Comparison of ENCODE assay signal across 8 mouse cellular contexts in genomic region chr3:87151294-87151826, GRCm38 (mm10). TPM values are rescaled to one million over a fixed set of nuclear protein-coding genes. Genes with fewer than 3 reads are reported as not detected.
DNase-seq lines count a peak whose midpoint lies in the region; ATAC-seq and TF ChIP-seq lines count a peak whose summit lies in the region.

No protein-coding gene starts in this region.

- no peak for TF ChIP-seq CTCF in liver, postnatal 0 days (IDR thresholded peaks at IDR 0.05; ENCODE audit: low read depth)

- ATAC-seq in heart, embryonic 16.5 days (replicated peaks; ENCODE audit: extremely low read depth, insufficient read depth, low FRiP score), result no peak
- ATAC-seq in liver, postnatal 0 days, result no peak

- H3K36me3 ChIP-seq in ES-E14 (ENCODE audit: control insufficient read depth, insufficient read depth, low read length, poor library complexity, severe bottlenecking), result peaks cover 4% of the 10 kb centered on the region; the same call in 1 of the 2 replicates
- H3K36me3 ChIP-seq in heart, embryonic 16.5 days (ENCODE audit: control insufficient read depth, insufficient read depth), result no peaks in the 10 kb centered on the region
- H3K36me3 ChIP-seq in liver, postnatal 0 days (replicated peaks; ENCODE audit: insufficient read depth, low read length), result no peaks in the 10 kb centered on the region

- peaks cover 14 to 30% of the 10 kb centered on the region in 2 experiments; a peak in 3 of 4 replicates for H3K4me1 ChIP-seq in ES-E14 (ENCODE audit: control insufficient read depth in 2 of 2, insufficient read depth in 2 of 2, low read length in 2 of 2, poor library complexity in 1 of 2)
- peaks cover 61% of the 10 kb centered on the region for H3K4me1 ChIP-seq in heart, embryonic 16.5 days (ENCODE audit: control insufficient read depth, insufficient read depth, low read length)
- peaks cover 3% of the 10 kb centered on the region; the same call in 1 of the 2 replicates for H3K4me1 ChIP-seq in liver, postnatal 0 days (ENCODE audit: insufficient read depth)

- H3K27ac ChIP-seq in ES-E14 (ENCODE audit: insufficient read depth, low read depth, low read length, poor library complexity, severe bottlenecking), result peak overlapping the region; percentile 99
- peak overlapping the region; percentile 91 for H3K27ac ChIP-seq in heart, embryonic 16.5 days (ENCODE audit: low read length)
- H3K27ac ChIP-seq in liver, postnatal 0 days (ENCODE audit: low read depth), result 0 out of 2 replicates have a peak overlapping the region, but pooled peaks have one; percentile 31

- H3K4me2 ChIP-seq in heart, embryonic 16.5 days (ENCODE audit: low read depth, low read length), result peak overlapping the region; percentile 37
- no peak overlapping the region for H3K4me2 ChIP-seq in liver, postnatal 0 days (ENCODE audit: low read depth, low read length)

- TF ChIP-seq EP300 in liver, postnatal 0 days (IDR thresholded peaks at IDR 0.05; ENCODE audit: low read depth), result no peak

- no peaks in the 10 kb centered on the region for H3K9me3 ChIP-seq in ES-E14 (ENCODE audit: control insufficient read depth, insufficient read depth, low read depth, low read length)
- no peaks in the 10 kb centered on the region for H3K9me3 ChIP-seq in heart, embryonic 16.5 days (replicated peaks; ENCODE audit: control insufficient read depth, low read length)
- H3K9me3 ChIP-seq in liver, postnatal 0 days (ENCODE audit: low read length), result no peaks in the 10 kb centered on the region

- DNase-seq in heart, adult 18-20 months, result peak; percentile 40 to 56
- DNase-seq in heart, postnatal 4 days, result no peak
- DNase-seq in ES-E14 (ENCODE audit: low read depth, low spot score) (no peak), MN1 (ENCODE audit: low spot score) (no peak)
- DNase-seq in liver, postnatal 0 days, result no peak
- DNase-seq in frontal cortex, postnatal 36 days (ENCODE audit: low spot score in 2 of 2), result no peak
- no peak for DNase-seq in urinary bladder, adult 2 months (ENCODE audit: low spot score)

- H3K9ac ChIP-seq in ES-E14 (ENCODE audit: insufficient read depth, low read depth, low read length, poor library complexity, severe bottlenecking), result peak overlapping the region; percentile 88; the same call in 1 of the 2 replicates
- peak overlapping the region; percentile 66 for H3K9ac ChIP-seq in heart, embryonic 16.5 days (ENCODE audit: low read length)
- H3K9ac ChIP-seq in liver, postnatal 0 days (replicated peaks), result no peak overlapping the region

- H3K4me3 ChIP-seq in ES-E14 (ENCODE audit: insufficient read depth in 1 of 2, low read depth in 1 of 2, low read length in 2 of 2, poor library complexity in 1 of 2, severe bottlenecking in 1 of 2), result peak overlapping the region; percentile 14 to 55; a peak in 1 of 4 replicates
- H3K4me3 ChIP-seq in heart, embryonic 16.5 days (ENCODE audit: low read length), result no peak overlapping the region
- H3K4me3 ChIP-seq in liver, postnatal 0 days (ENCODE audit: low read depth, low read length), result no peak overlapping the region

- WGBS in heart, embryonic 16.5 days, result 40% methylated on average over 2 of the region's 2 CpGs
- WGBS in liver, postnatal 0 days (ENCODE audit: insufficient replicate concordance), result 69% methylated on average over 2 of the region's 2 CpGs

- in situ Hi-C loops in ES-E14 (cut with MboI; ENCODE audit: low sequenced_read_pairs in 2 of 2, unreplicated experiment in 2 of 2), result no loop called here

- H3K27me3 ChIP-seq in heart, embryonic 16.5 days (ENCODE audit: control insufficient read depth, insufficient read depth, low read length), result no peaks in the 10 kb centered on the region
- no peaks in the 10 kb centered on the region for H3K27me3 ChIP-seq in liver, postnatal 0 days (ENCODE audit: insufficient read depth, low read length)

TF ChIP-seq in ES-E14, 5 proteins besides CTCF, POLR2A, EP300 and RAD21:
- TF ChIP-seq CHD2 (IDR thresholded peaks at IDR 0.05; ENCODE audit: low read depth, low read length), result no peak
- TF ChIP-seq MAFK (IDR thresholded peaks at IDR 0.05; ENCODE audit: insufficient read depth, low read depth, low read length), result peak; percentile 52; the same call in 1 of the 2 replicates

RNA-seq across cellular contexts. Expression of gene Kirrel, which starts 23.2 kb away (rescaled TPM):
- 1 to 10 TPM; 5.4 to 6.3 TPM for total RNA-seq in heart, adult 18-20 months (2021)
- 10 to 100 TPM; 19.5 to 19.6 TPM for total RNA-seq in heart, postnatal 4 days (2021)
- total RNA-seq in ES-E14 (2012; rRNA removed), result 35.5 and 37.8 TPM in 2 replicates
- 7.6 and 10.2 TPM in 2 replicates for polyA plus RNA-seq in heart, embryonic 16.5 days (2015; fragmentation: Nextera tagmentation; extraction: Ambion mirVana)
- polyA plus RNA-seq in liver, postnatal 0 days (2015; fragmentation: Nextera tagmentation; extraction: Ambion mirVana), result 0.67 and 0.73 TPM in 2 replicates
- polyA plus RNA-seq in urinary bladder, adult 2 months (2012; rRNA removed), result 23.5 and 23.6 TPM in 2 replicates

Comparison
In these comparisons a context has a peak if more than half of its experiments do, and no peak if none do; other contexts are left out.
1. DNase-seq: peak in heart, adult 18-20 months (2 of 2); none in heart, postnatal 4 days (single experiment), ES-E14 (single experiment), liver, postnatal 0 days (single experiment), frontal cortex, postnatal 36 days (0 of 2), MN1 (single experiment) and urinary bladder, adult 2 months (single experiment).
2. H3K27ac ChIP-seq: peak in every context shown above with its lines; median percentile 99 in ES-E14; 91 in heart, embryonic 16.5 days; 31 in liver, postnatal 0 days.
3. H3K4me3 ChIP-seq: peak in ES-E14 (2 of 2); none in heart, embryonic 16.5 days (single experiment) and liver, postnatal 0 days (single experiment).